Comparison of ENCODE assay signal across 25 mouse cellular contexts in genomic region chr2:150318973-150319372, GRCm38 (mm10). TPM values are rescaled to one million over a fixed set of nuclear protein-coding genes. Genes with fewer than 3 reads are reported as not detected.
DNase-seq lines count a peak whose midpoint lies in the region; ATAC-seq lines count a peak whose summit lies in the region.
"Had no signal": no experiment of that assay in that cellular context is flagged by ENCODE, and none has a peak within 500 bp of the region (broad histone marks: within the 10 kb centered on the region; RNA-seq: fewer than 3 reads in every experiment).

No protein-coding gene starts in this region.

- ATAC-seq in megakaryocyte, adult 5-6 weeks (ENCODE audit: poor library complexity, severe bottlenecking), result peak; percentile 15; the same call in 1 of the 2 replicates
- ATAC-seq in liver, embryonic 12.5 days, result no peak
- ATAC-seq: forebrain, embryonic 14.5 days; forebrain, embryonic 16.5 days had no signal

- no peaks in the 10 kb centered on the region for H3K27me3 ChIP-seq in liver, embryonic 12.5 days (replicated peaks)
- H3K27me3 ChIP-seq: embryonic facial prominence, embryonic 13.5 days; embryonic facial prominence, embryonic 15.5 days; forebrain, embryonic 12.5 days had no signal

- peaks cover 12% of the 10 kb centered on the region; the same call in 1 of the 2 replicates for H3K9me3 ChIP-seq in liver, embryonic 12.5 days (replicated peaks)

- no peak overlapping the region for H3K4me2 ChIP-seq in liver, embryonic 12.5 days
- H3K4me2 ChIP-seq: embryonic facial prominence, embryonic 13.5 days; embryonic facial prominence, embryonic 15.5 days; forebrain, embryonic 12.5 days had no signal

- H3K9ac ChIP-seq in liver, embryonic 12.5 days, result no peak overlapping the region
- H3K9ac ChIP-seq: embryonic facial prominence, embryonic 13.5 days; embryonic facial prominence, embryonic 15.5 days; forebrain, embryonic 12.5 days had no signal

- H3K36me3 ChIP-seq in liver, embryonic 12.5 days, result peaks cover 56% of the 10 kb centered on the region

- H3K4me1 ChIP-seq in liver, embryonic 12.5 days, result no peaks in the 10 kb centered on the region
- H3K4me1 ChIP-seq: embryonic facial prominence, embryonic 13.5 days; embryonic facial prominence, embryonic 15.5 days; forebrain, embryonic 10.5 days; forebrain, embryonic 12.5 days had no signal

- 78% methylated on average over 1 of the region's 1 CpGs for WGBS in liver, embryonic 12.5 days (ENCODE audit: insufficient replicate concordance)

- peak; percentile 61 for DNase-seq in heart, adult 11 months
- no peak for DNase-seq in heart, adult 8-10 months (ENCODE audit: low spot score)
- DNase-seq in layer of hippocampus, adult 9-11 months, result no peak
- DNase-seq: adrenal gland, adult 2 months; adrenal gland, postnatal 10 days; adrenal gland, postnatal 25 days; cerebellum, adult 11 months; cerebellum, adult 18-20 months; cerebellum, adult 8-10 months; cerebellum, adult 9-11 months; cerebellum, postnatal 14 days; cerebellum, postnatal 36 days; embryo, embryonic 11 days had no signal

- H3K27ac ChIP-seq in liver, embryonic 12.5 days, result no peak overlapping the region
- H3K27ac ChIP-seq: embryonic facial prominence, embryonic 13.5 days; embryonic facial prominence, embryonic 15.5 days; forebrain, embryonic 10.5 days; forebrain, embryonic 12.5 days had no signal

- no peak overlapping the region for H3K4me3 ChIP-seq in liver, embryonic 12.5 days
- H3K4me3 ChIP-seq: embryonic facial prominence, embryonic 13.5 days; embryonic facial prominence, embryonic 15.5 days; erythroblast, embryonic 14.5 days; forebrain, embryonic 10.5 days; forebrain, embryonic 12.5 days had no signal

RNA-seq across cellular contexts. Expression of gene Gm10130, which starts 4.5 kb away (rescaled TPM):
- total RNA-seq in heart, adult 8-10 months (2022), result 1 to 10 TPM; 1.2 to 4.7 (median 1.4) TPM
- total RNA-seq in megakaryocyte, adult 5-6 weeks (2015), result 1.7 TPM in 1 of 2 replicates, not detected in the other
- 1.6 and 2.2 TPM in 2 replicates for total RNA-seq in megakaryocyte, adult 5-6 weeks (2017)
- 1.2 and 1.3 TPM in 2 replicates for polyA plus RNA-seq in liver, embryonic 12.5 days (2016; fragmentation: Nextera tagmentation; extraction: Ambion mirVana)
- polyA plus RNA-seq: adrenal gland, adult 2 months; brain, embryonic 14.5 days; C2C12; erythroblast, embryonic 14.5 days; forebrain, embryonic 12.5 days; forebrain, embryonic 14.5 days had no signal

RNA-seq across cellular contexts. Expression of gene 3300002I08Rik, which starts 43.6 kb away (rescaled TPM):
- total RNA-seq in heart, adult 8-10 months (2022), result 1 to 10 TPM; 2.1 to 3.1 (median 2.5) TPM
- total RNA-seq in megakaryocyte, adult 5-6 weeks (2015), result 2.7 and 5.6 TPM in 2 replicates
- 7.2 and 11.2 TPM in 2 replicates for total RNA-seq in megakaryocyte, adult 5-6 weeks (2017)
- polyA plus RNA-seq in liver, embryonic 12.5 days (2016; fragmentation: Nextera tagmentation; extraction: Ambion mirVana), result 1.5 and 1.8 TPM in 2 replicates
- total RNA-seq: MEL had no signal
- polyA plus RNA-seq: erythroblast, embryonic 14.5 days had no signal
